Mouse (Mus musculus) heart, postnatal 0 days (tissue): ENCODE data around the gene Dexi.

Source experiments
- CTCF ChIP-seq: IDR thresholded peaks from 2 replicates; pipeline ENCODE4 v1.5.1; 2016; ENCODE audit warnings: antibody characterized with exemption, control low read depth, low read depth
- EP300 ChIP-seq: IDR thresholded peaks from 2 replicates; pipeline ENCODE4 v1.6.1; 2016; ENCODE audit warnings: antibody characterized with exemption, low read depth

DNA sequence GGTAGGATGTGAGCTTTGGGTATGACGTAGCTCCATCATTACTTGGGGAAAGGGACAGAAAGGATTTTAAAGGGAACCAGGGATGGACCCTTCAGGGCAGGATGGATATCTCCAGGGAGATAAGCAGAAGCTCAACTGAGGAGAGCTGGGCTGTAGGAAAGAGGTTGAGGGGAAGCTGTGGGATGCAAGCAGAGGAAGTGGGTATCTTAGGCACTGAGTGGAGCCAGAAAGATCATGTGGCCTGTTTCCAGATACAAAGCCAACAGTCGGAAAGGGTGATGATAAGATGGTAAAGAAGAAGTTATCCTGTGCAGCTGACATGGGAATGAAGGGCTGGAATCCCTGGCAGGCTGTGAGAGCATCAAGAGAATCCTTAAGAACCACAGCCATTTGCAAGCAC is 81.7 kb downstream of the Dexi start:
- TF ChIP-seq CTCF (no peak), EP300 (no peak)
